Mouse (Mus musculus) hindbrain, embryonic 12.5 days (tissue): Measurements from ENCODE around the gene Nrde2. TPM values are rescaled to one million over a fixed set of nuclear protein-coding genes. Genes with fewer than 3 reads are reported as not detected.

Experiments
- ATAC-seq: fragments of 200-750 bp; cut with Nextera tagmentation; 2 replicates; pipeline ENCODE4 v1.8.0; 2017; ENCODE audit warnings: moderate TSS enrichment; ENCODE audit not compliant: low FRiP score
- H3K27ac ChIP-seq: fragments of 300-500 bp; sonication (generic); 2 replicates; pipeline ENCODE4 v1.5.1; 2016; ENCODE audit warnings: mild to moderate bottlenecking
- H3K27me3 ChIP-seq: fragments of 300-500 bp; sonication (generic); 2 replicates; pipeline ENCODE4 v1.6.1; 2016; ENCODE audit warnings: mild to moderate bottlenecking
- H3K36me3 ChIP-seq: fragments of 300-500 bp; sonication (generic); 2 replicates; pipeline ENCODE4 v1.6.1; 2016; ENCODE audit warnings: mild to moderate bottlenecking
- H3K4me1 ChIP-seq: fragments of 300-500 bp; sonication (generic); 2 replicates; pipeline ENCODE4 v1.6.1; 2016
- H3K4me2 ChIP-seq: fragments of 300-500 bp; sonication (generic); replicated peaks from 2 replicates; pipeline ENCODE4 v1.6.1; 2016; ENCODE audit warnings: mild to moderate bottlenecking
- H3K4me3 ChIP-seq: fragments of 300-500 bp; sonication (generic); 2 replicates; pipeline ENCODE4 v1.5.1; 2016; ENCODE audit warnings: mild to moderate bottlenecking
- H3K9ac ChIP-seq: fragments of 300-500 bp; sonication (generic); 2 replicates; pipeline ENCODE4 v1.6.1; 2016; ENCODE audit warnings: mild to moderate bottlenecking, moderate library complexity
- H3K9me3 ChIP-seq: fragments of 300-500 bp; sonication (generic); replicated peaks from 2 replicates; pipeline ENCODE4 v1.6.1; 2016; ENCODE audit warnings: mild to moderate bottlenecking
- WGBS: fragments of 180-500 bp; shearing (Covaris S2); methylation state at CpG from one replicate; pipeline ENCODE4 v1.1.7; 2016; 5-methylcytosine and 5-hydroxymethylcytosine counted together
- polyA plus RNA-seq: library from polyadenylated mRNA; unstranded; fragments of >200 nt; fragmentation: Nextera tagmentation; extraction: Ambion mirVana; gene quantifications from 2 replicates; pipeline ENCODE4 v1.2.1, GENCODE M21; 2016

Nrde2 gene
- polyA plus RNA-seq, 1 experiment from 2014 or later = 16.7 TPM

GRCm38 (mm10) chr12:100131655-100132054 lies 27.8 kb downstream of the Nrde2 start:
- Histone ChIP-seq H3K4me2 (no peak overlapping the region), H3K9me3 (no peaks in the 10 kb centered on the region), H3K27ac (no peak overlapping the region), H3K4me1 (no peaks in the 10 kb centered on the region; the same call in 1 of the 2 replicates), H3K4me3 (no peak overlapping the region), H3K9ac (no peak overlapping the region), H3K27me3 (no peaks in the 10 kb centered on the region), H3K36me3 (peaks cover 73% of the 10 kb centered on the region)
- WGBS = 56% methylated on average over 8 of the region's 8 CpGs
- 0 out of 2 replicates have a peak, but pooled peaks have one; percentile 20 for ATAC-seq

DNA sequence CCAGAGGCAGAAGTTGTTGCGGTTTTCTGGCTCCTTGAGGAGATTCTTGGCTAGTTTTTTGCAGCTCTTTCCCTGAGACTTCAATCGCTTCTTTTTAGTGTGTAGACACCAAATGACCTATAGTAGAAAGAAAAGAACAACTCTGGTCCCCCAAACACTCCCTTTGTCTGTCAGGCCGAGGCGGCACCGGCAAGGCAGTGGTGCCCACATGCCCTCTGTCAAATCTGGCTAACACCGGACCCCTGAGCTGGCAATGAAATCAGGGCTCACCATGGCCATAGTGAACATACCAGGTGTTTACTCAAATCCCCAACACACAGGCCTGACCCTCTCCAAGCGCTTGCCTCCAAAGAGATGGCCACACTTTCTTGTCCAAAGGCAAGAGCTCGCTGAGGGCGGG lies 28.3 kb downstream of the Nrde2 start:
- Histone ChIP-seq H3K36me3 (peaks cover 73% of the 10 kb centered on the region), H3K27me3 (no peaks in the 10 kb centered on the region), H3K9me3 (no peaks in the 10 kb centered on the region), H3K4me1 (no peaks in the 10 kb centered on the region; the same call in 1 of the 2 replicates), H3K4me2 (no peak overlapping the region), H3K27ac (no peak overlapping the region), H3K4me3 (no peak overlapping the region), H3K9ac (no peak overlapping the region)
- ATAC-seq = no peak
- 91% methylated on average over 9 of the region's 9 CpGs for WGBS

DNA sequence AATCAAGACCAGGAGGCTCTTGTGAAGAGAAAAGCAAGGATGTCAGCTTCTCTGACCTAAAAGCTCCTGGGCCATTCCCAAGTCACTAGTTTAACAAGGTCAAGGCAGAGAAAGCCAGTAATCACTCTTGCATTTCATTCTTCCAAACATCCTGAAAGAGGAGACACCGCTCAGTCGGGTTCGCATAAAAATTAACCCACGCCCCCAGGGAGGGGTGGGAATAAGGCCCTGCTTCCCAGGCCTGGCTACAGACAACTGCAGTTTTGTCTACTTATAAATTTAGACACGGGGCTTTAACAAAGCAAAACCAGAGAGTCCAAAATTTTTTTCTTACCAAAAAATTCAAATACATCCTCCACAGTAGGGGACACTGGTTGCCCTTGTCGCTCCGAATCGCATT lies 30.5 kb downstream of the Nrde2 start:
- Histone ChIP-seq H3K4me1 (no peaks in the 10 kb centered on the region; the same call in 1 of the 2 replicates), H3K9ac (no peak overlapping the region), H3K36me3 (peaks cover 81% of the 10 kb centered on the region), H3K27ac (no peak overlapping the region), H3K4me2 (no peak overlapping the region), H3K27me3 (no peaks in the 10 kb centered on the region), H3K9me3 (no peaks in the 10 kb centered on the region), H3K4me3 (no peak overlapping the region)
- WGBS = 82% methylated on average over 8 of the region's 8 CpGs
- ATAC-seq = no peak

DNA sequence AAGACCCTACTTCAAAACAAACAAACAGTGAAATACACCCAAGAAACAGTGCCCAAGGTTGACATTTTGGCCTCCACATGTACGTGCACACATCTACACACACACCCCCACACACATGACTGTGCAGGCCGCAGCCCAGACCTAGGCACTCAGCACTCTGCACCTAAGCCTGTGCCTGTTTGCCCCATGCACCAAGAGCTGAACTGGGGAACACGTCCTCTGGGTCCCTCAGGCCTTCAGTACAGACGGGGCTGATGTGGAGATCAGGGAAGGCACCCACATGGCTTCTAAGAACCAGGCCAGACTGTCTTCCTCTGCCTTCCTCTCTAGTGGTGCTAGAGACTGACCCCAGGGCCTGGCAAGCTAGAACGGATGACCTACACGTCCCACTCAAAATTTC lies 30.9 kb downstream of the Nrde2 start:
- H3K27me3 ChIP-seq = no peaks in the 10 kb centered on the region
- H3K9me3 ChIP-seq = no peaks in the 10 kb centered on the region
- H3K27ac ChIP-seq = no peak overlapping the region
- ATAC-seq = no peak
- WGBS = 84% methylated on average over 6 of the region's 6 CpGs
- H3K4me3 ChIP-seq = no peak overlapping the region
- peaks cover 81% of the 10 kb centered on the region for H3K36me3 ChIP-seq
- no peak overlapping the region for H3K4me2 ChIP-seq
- H3K9ac ChIP-seq = no peak overlapping the region
- H3K4me1 ChIP-seq = no peaks in the 10 kb centered on the region; the same call in 1 of the 2 replicates

GRCm38 (mm10) chr12:100127866-100128480 lies 31.5 kb downstream of the Nrde2 start:
- WGBS = 81% methylated on average over 8 of the region's 8 CpGs
- H3K36me3 ChIP-seq = peaks cover 82% of the 10 kb centered on the region
- ATAC-seq = no peak

GRCm38 (mm10) chr12:100126968-100127865 lies 32.2 kb downstream of the Nrde2 start:
- ATAC-seq = no peak
- Histone ChIP-seq H3K9me3 (no peaks in the 10 kb centered on the region), H3K4me3 (no peak overlapping the region), H3K4me1 (no peaks in the 10 kb centered on the region), H3K4me2 (no peak overlapping the region), H3K27ac (no peak overlapping the region), H3K36me3 (peaks cover 83% of the 10 kb centered on the region), H3K9ac (no peak overlapping the region), H3K27me3 (no peaks in the 10 kb centered on the region)
- 88% methylated on average over 17 of the region's 17 CpGs for WGBS

More at GRCm38 (mm10) chr12:100127866-100128480, 31.5 kb downstream of the Nrde2 start:
- H3K4me1 ChIP-seq = no peaks in the 10 kb centered on the region
- no peak overlapping the region for H3K4me2 ChIP-seq
- H3K9ac ChIP-seq = no peak overlapping the region
- H3K4me3 ChIP-seq = no peak overlapping the region
- H3K27me3 ChIP-seq = no peaks in the 10 kb centered on the region
- H3K27ac ChIP-seq = no peak overlapping the region
- no peaks in the 10 kb centered on the region for H3K9me3 ChIP-seq

- ATAC-seq = 0 out of 2 replicates have a peak, but pooled peaks have one; percentile 21
- WGBS = 82% methylated on average over 16 of the region's 16 CpGs
- Histone ChIP-seq H3K4me1 (no peaks in the 10 kb centered on the region), H3K27ac (no peak overlapping the region), H3K4me2 (no peak overlapping the region), H3K4me3 (no peak overlapping the region), H3K9ac (no peak overlapping the region), H3K36me3 (peaks cover 86% of the 10 kb centered on the region), H3K27me3 (no peaks in the 10 kb centered on the region), H3K9me3 (no peaks in the 10 kb centered on the region)
These were observed 34.3 kb downstream of the Nrde2 start for GRCm38 (mm10) chr12:100124913-100125798.

DNA sequence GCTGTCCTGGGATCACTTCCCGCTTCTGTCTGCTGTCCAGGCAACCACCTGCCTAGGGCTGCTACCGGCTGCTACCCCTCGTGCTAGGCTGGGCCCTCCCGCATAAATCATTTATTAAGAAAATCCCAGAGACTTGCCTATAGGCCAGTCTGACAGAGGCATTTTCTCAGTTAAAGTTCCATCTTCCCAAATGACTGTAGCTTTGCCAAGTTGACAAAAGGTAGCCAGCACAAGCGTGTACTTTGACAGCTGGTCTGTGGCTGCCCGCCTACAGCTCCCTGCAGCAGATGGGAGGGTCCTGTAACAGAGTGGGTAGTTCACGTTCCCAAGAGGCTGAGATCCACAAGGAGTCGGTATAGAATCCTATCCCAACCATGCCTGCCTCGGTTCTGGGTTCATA lies 36.0 kb downstream of the Nrde2 start:
- ATAC-seq = no peak
- H3K27me3 ChIP-seq = no peaks in the 10 kb centered on the region

DNA sequence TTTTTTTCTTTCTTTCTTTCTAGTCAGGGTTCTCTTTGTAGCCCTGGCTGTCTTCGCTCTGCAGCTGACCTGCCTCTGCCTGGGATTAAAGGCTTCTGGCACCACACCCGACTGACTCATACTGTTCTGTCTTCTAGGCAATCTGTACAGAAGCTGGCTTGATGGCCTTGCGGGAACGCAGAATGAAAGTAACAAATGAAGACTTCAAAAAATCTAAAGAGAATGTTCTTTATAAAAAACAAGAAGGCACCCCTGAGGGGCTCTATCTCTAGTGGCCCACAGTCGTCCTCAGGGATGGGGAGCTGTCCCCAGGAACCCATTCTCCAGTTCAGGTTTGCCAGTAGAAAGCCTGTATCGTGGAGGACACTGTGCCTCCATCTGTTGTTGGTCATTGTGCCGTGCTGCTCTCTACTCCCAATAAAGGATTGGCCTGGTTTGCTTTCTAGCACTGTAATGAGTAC lies 36.5 kb downstream of the Nrde2 start:
- Histone ChIP-seq H3K27me3 (no peaks in the 10 kb centered on the region), H3K4me3 (no peak overlapping the region), H3K27ac (no peak overlapping the region), H3K9me3 (no peaks in the 10 kb centered on the region), H3K4me1 (no peaks in the 10 kb centered on the region), H3K36me3 (peaks cover 87% of the 10 kb centered on the region), H3K4me2 (no peak overlapping the region), H3K9ac (no peak overlapping the region)
- no peak for ATAC-seq
- 88% methylated on average over 7 of the region's 7 CpGs for WGBS

More for the DNA sequence above, 36.0 kb downstream of the Nrde2 start:
- no peak overlapping the region for H3K4me2 ChIP-seq
- no peak overlapping the region for H3K9ac ChIP-seq
- 89% methylated on average over 9 of the region's 9 CpGs for WGBS
- H3K9me3 ChIP-seq = no peaks in the 10 kb centered on the region
- no peaks in the 10 kb centered on the region for H3K4me1 ChIP-seq
- no peak overlapping the region for H3K27ac ChIP-seq
- peaks cover 87% of the 10 kb centered on the region for H3K36me3 ChIP-seq
- H3K4me3 ChIP-seq = no peak overlapping the region

- Histone ChIP-seq H3K9ac (no peak overlapping the region), H3K27me3 (no peaks in the 10 kb centered on the region), H3K4me1 (peaks cover 8% of the 10 kb centered on the region), H3K36me3 (peaks cover 79% of the 10 kb centered on the region), H3K4me2 (no peak overlapping the region), H3K4me3 (no peak overlapping the region), H3K9me3 (no peaks in the 10 kb centered on the region), H3K27ac (no peak overlapping the region)
- WGBS = 93% methylated on average over 5 of the region's 5 CpGs
- no peak for ATAC-seq
These were observed 43.5 kb downstream of the Nrde2 start for GRCm38 (mm10) chr12:100115982-100116381.

- Histone ChIP-seq H3K4me2 (peak within 1 kb of the TSS; percentile 75), H3K9ac (peak within 1 kb of the TSS; percentile 95), H3K4me3 (peak within 1 kb of the TSS; percentile 63), H3K27ac (peak within 1 kb of the TSS; percentile 89), H3K36me3 (peaks cover 20% of the 10 kb centered on the region), H3K27me3 (no peaks in the 10 kb centered on the region), H3K4me1 (peaks cover 11% of the 10 kb centered on the region), H3K9me3 (no peaks in the 10 kb centered on the region)
- ATAC-seq = peak; percentile 82
- WGBS = under 1% methylated on average over 58 of the region's 58 CpGs
These were observed 49.3 kb downstream of the Nrde2 start, which contains the start of gene Psmc1 for GRCm38 (mm10) chr12:100109986-100110696. Psmc1 (plus strand) TSS chr12:100110154.
